Mouse (Mus musculus) neutrophil, adult 5-6 weeks (primary cell): Measurements from ENCODE around the gene Atp6ap2. TPM values are rescaled to one million over a fixed set of nuclear protein-coding genes. Genes with fewer than 3 reads are reported as not detected.
"Not testable (repeated sequence)": the region's sequence is repeated elsewhere in the genome, so short reads cannot be mapped to it uniquely, and the experiment has no call there.

ENCODE experiments used
- ATAC-seq: fragments of 151-379, 151-347 bp; 2 replicates; pipeline ENCODE4 v1.8.0; 2017; ENCODE audit warnings: mild to moderate bottlenecking, moderate TSS enrichment; ENCODE audit not compliant: insufficient number of reproducible peaks, poor library complexity, low FRiP score, severe bottlenecking; ENCODE audit errors: extremely low read depth
- total RNA-seq: library from RNA; stranded (forward); fragments of 200-1000 nt; gene quantifications from 2 replicates; pipeline ENCODE4 v1.2.3, GENCODE M21; 2017

Atp6ap2 gene
- total RNA-seq = 76.4 and 80.1 TPM in 2 replicates

GRCm38 (mm10) chrX:12587192-12587957 is at the start of gene Atp6ap2:
TSS of gene Atp6ap2 (plus strand) at chrX:12587801.
- ATAC-seq = peak; percentile 99

DNA sequence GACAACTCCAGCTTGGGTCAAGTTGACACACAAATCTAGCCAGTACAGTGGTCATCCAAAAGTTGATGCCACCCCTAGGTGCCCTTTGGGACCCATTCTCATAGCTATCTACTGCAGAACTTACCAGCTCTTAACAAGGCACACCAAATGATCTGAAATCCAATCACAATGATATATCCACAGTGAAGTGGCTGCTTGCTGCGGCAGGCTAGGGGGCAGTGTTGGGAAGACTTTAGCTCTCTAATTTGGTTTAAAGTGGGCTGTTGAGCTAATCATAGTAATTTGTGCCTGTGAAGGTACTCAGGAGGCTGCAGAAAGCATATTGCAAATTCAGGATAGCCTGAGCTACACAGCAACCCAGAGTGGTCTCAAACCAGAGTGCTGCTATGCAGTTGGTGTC is 43.2 kb upstream of the Atp6ap2 start:
- no peak for ATAC-seq

GRCm38 (mm10) chrX:12557086-12557485 is 30.5 kb upstream of the Atp6ap2 start:
- ATAC-seq = no peak

- ATAC-seq = no peak
These were observed 16.2 kb upstream of the Atp6ap2 start for GRCm38 (mm10) chrX:12571407-12571806.

DNA sequence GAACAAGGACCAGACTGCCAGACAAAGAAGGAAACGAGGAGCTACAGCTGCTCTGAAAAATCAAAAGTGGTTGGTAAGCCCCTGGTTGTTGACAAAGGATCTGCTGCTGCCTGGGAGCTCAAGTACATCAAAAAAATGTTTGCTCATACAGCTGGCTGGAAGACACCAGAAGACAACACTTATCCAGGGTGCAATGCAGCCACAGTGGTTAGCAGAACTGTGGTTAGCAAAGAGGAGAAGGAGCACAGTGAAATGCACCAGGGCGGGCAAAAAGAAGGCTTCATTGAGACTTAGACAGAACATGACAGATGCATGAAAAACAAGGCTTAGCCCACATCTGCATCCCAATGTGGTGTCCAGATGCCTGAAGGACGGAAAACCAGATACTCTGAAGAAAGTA is 9.7 kb upstream of the Atp6ap2 start:
- no peak for ATAC-seq

GRCm38 (mm10) chrX:12578339-12578868 is 9.2 kb upstream of the Atp6ap2 start:
- ATAC-seq = no peak

- no peak for ATAC-seq
These were observed 4.3 kb upstream of the Atp6ap2 start for GRCm38 (mm10) chrX:12583261-12583660.

GRCm38 (mm10) chrX:12587958-12588355 is 356 bp downstream of the Atp6ap2 start:
- ATAC-seq = no peak

DNA sequence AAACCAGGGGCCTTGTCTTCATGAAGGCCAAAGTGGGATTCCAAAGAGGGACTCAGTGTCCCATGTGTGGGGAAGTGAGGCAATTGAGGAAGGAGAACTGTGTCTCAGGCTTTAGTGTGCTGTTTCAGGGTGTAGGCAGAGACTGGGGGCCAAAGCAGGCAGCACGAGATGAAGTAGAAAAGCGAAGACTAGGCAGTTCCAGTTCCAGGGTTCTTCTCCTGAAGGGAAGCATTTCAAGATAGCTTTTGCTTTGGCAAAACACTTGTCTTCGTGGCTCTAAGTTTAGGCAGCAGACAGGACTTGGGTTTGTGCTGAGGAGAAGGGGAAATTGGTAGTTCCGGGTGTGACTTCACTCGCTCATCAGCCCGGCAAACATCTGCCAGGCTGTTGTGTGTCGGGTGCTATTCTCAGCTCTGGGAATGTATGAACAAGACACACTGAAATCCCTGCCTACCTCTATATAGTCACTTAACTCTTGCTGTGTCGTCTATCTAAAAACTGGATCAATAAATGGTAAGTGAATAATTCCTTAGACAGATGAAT is 3.9 kb downstream of the Atp6ap2 start:
- ATAC-seq = no peak

DNA sequence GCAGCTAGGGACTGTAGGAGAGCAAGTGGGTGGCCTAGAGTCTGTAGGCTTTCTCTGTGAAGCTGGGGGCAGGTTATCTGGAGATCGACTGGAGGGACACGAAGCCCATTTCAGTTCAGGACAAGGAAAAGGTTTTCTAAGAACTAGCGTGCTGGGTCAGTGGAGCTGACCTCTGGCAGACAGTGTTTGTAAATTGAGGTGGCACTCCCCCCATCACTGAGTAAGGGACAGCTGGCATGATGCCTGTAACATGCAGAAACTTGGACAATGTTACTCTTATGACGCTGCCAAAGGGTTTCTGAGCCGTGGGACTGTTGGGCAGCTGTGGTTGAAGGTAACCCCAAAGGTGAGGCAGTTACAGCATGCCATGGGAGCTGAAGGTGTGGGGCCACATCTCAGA is 4.4 kb downstream of the Atp6ap2 start:
- no peak for ATAC-seq

DNA sequence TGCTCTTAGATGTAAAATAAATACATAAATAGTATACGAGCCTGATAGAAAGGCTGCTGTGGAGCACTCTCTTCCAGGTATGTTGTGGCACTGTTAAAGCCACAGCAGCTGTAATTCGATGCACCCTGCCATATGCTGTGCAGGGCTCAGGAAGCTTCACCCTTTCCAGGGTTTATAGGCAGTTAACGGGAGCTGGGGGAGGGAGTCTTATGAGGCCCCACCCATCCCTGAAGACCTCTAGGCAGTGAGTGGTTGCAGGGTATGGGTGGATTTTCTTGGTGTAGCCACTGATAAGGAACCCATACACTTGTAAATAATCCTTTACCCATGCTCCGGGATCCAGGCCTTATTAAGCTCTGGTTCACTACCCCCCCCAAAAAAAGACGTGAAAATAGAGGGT is 6.2 kb downstream of the Atp6ap2 start:
- ATAC-seq = no peak

DNA sequence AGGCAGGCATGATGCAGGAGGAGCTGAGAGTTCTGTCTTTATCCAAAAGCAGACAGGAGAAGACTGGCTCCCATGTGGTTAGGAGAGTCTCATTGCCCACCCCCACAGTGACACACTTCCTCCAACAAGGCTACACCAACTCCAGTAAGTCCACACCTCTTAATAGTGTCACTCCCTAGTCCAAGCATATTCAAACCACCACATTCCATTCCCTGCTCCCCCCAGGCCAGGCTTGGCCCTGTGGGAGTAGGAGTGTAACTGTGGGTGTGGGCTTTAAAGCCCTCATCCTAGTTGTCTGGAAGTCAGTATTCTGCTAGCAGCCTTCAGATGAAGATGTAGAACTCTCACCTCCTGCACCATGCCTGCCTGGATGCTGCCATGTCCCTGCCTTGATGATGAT is 22.9 kb downstream of the Atp6ap2 start:
- not testable (repeated sequence) for ATAC-seq

DNA sequence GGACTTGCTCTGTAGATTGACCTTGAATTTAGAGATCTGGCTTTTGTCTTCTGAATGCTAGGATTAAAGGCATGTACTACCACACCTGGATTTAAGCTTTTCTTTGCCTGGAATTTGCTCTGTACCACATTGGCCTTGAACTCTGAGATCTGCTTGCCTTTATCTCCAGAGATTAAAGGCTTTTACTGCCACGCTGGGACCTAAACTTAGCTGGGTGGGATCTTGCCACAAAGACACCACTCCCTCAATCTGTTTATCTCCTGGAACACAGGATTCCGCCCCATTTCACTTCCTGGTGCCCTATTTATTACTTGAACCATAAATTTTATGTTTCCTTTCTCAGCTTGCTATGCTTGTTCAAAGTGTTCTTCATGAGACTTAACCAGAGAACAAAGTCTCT is 23.6 kb downstream of the Atp6ap2 start:
- no peak for ATAC-seq

DNA sequence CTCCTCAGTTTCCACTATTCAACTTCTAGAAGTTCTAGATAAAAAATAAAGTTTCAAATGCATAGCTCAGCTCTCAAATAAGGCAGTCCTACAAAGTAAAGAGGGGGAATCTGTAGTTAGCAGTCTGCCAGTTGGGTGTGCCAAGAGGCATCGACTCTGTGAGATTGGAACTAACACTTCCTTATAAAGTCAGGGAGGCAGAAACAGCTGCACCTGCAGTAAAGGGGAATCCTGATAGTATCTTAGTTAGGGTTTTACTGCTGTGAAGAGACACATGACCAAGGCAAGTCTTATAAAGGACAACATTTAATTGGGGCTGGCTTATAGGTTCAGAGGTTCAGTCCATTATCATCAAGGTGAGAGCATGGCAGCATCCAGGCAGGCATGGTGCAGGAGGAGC is 24.8 kb downstream of the Atp6ap2 start:
- ATAC-seq = not testable (repeated sequence)

- ATAC-seq = no peak
These were observed 37.5 kb downstream of the Atp6ap2 start for GRCm38 (mm10) chrX:12625131-12625530.

- no peak for ATAC-seq
These were observed 57.4 kb downstream of the Atp6ap2 start for GRCm38 (mm10) chrX:12644976-12645375.

DNA sequence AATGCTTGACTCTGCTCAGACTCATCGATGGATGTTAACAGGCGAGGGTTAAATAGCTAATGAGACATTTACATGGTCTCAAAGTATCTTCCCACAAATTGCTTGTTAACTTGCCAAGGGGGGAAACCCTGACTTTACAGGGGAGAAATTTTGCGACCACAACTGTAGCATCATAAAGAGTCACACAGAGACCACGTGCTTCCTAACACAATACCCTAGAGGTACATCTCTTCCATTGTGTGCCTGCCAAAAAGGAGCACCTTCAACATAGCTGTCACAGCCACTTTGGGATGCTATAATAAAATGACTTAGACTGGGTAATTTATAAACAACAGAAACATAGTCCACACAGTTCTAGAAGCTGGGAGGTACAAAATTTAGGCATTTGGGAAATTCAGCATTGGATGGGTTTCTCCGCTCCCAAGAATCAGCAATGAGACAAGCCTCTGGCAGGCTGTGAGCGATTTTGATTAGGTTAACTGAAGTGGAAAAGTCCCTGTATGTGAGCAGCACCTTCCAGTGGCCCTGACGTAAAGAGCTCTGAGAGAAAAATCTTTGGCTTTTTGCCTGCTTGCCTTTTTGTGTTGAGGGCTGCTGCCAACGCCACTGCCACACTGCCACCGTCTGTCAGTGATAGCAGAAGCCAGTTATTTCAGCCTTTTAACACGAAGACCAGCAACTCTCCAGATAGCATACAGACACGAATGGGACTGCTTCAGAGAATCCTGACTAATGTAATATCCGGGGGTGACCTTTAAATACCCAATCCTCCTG is 58.1 kb downstream of the Atp6ap2 start:
- no peak for ATAC-seq

DNA sequence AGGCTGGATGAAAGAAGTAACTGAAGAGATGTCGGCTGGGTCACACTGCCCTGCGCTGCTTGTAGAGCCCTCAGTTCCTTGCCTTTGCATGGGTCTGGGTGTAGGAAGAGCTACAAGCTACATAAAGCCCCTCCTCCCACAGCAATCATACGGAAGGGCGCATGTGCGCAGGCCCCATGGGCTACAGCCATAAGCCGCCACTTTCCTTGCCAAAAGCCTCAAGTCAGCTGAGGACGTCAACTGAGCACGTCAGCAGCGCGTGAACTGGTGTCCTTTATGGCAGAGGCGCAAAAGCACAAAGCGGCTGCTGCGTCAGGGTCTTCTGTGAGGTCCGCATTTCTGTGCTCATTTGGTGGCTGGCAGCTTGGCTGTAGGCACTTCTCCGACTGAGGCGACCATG is 64.3 kb downstream of the Atp6ap2 start:
- no peak for ATAC-seq

- ATAC-seq = no peak
These were observed 66.3 kb downstream of the Atp6ap2 start for GRCm38 (mm10) chrX:12653879-12654278.
